In the genomic region with DNA sequence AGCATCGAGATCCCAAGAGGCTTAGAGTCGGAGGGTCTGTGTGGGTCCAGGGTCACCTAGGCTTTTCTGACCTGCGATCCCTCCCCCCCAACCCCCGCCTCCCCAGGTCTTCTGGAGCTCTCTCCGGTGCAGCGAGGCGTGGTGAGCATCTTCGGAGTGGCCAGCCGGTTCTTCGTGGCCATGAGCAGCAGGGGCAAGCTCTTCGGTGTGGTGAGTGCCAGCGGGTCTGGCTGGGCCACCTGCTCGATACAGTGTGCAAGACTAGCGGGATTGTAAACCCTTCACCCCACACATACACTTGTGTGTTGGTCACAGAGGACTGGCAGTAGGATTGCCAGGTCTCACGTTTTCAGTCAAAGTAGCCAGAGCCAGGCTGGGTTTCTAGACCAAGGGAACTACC, we compare ENCODE assay signal across 9 mouse cellular contexts. TPM values are rescaled to one million over a fixed set of nuclear protein-coding genes. Genes with fewer than 3 reads are reported as not detected.
DNase-seq lines count a peak whose midpoint lies in the region; ATAC-seq and TF ChIP-seq lines count a peak whose summit lies in the region.
"Had no signal": no experiment of that assay in that cellular context is flagged by ENCODE, and none has a peak within 500 bp of the region (broad histone marks: within the 10 kb centered on the region; RNA-seq: fewer than 3 reads in every experiment).

No protein-coding gene starts in this region.

- H3K36me3 ChIP-seq in intestine, postnatal 0 days (ENCODE audit: control insufficient read depth, insufficient read depth): no peaks in the 10 kb centered on the region
- H3K36me3 ChIP-seq in stomach, embryonic 15.5 days: no peaks in the 10 kb centered on the region
- H3K36me3 ChIP-seq: liver, embryonic 13.5 days had no signal

- peaks cover 74% of the 10 kb centered on the region for H3K27me3 ChIP-seq in intestine, postnatal 0 days (replicated peaks; ENCODE audit: control insufficient read depth, insufficient read depth, low read length)
- peaks cover 63% of the 10 kb centered on the region for H3K27me3 ChIP-seq in stomach, embryonic 15.5 days (replicated peaks)

- no peak overlapping the region for H3K27ac ChIP-seq in intestine, postnatal 0 days (ENCODE audit: low read depth, low read length)
- no peak overlapping the region for H3K27ac ChIP-seq in stomach, embryonic 15.5 days
- H3K27ac ChIP-seq: liver, embryonic 13.5 days had no signal

- no peak for ATAC-seq in intestine, postnatal 0 days
- ATAC-seq in stomach, embryonic 15.5 days (ENCODE audit: insufficient read depth, low FRiP score, low read depth): no peak

- no peak for TF ChIP-seq CTCF in intestine, postnatal 0 days (IDR thresholded peaks at IDR 0.05; ENCODE audit: low read depth)

- WGBS in intestine, postnatal 0 days: 2% methylated on average over 15 of the region's 15 CpGs
- WGBS in stomach, embryonic 15.5 days: 1% methylated on average over 15 of the region's 15 CpGs

- peak; percentile 12 to 21 for DNase-seq in cerebellum, adult 18-20 months
- no peak for DNase-seq in cerebellum, postnatal 4 days (ENCODE audit: low spot score in 2 of 2)
- peak; percentile 36 for DNase-seq in retina, postnatal 1 day
- no peak for DNase-seq in retina, embryonic 14.5 days (ENCODE audit: low spot score)
- no peak for DNase-seq in urinary bladder, postnatal 10 days (ENCODE audit: low spot score)
- no peak for DNase-seq in layer of hippocampus, adult 9-10 months (ENCODE audit: low spot score)
- DNase-seq: liver, embryonic 13.5 days had no signal

- H3K9me3 ChIP-seq in intestine, postnatal 0 days (ENCODE audit: control insufficient read depth): no peaks in the 10 kb centered on the region
- no peaks in the 10 kb centered on the region for H3K9me3 ChIP-seq in stomach, embryonic 15.5 days
- H3K9me3 ChIP-seq: liver, embryonic 13.5 days had no signal

- no peak overlapping the region for H3K4me2 ChIP-seq in intestine, postnatal 0 days (replicated peaks; ENCODE audit: low read depth)
- H3K4me2 ChIP-seq in stomach, embryonic 15.5 days: peak overlapping the region; percentile 30; the same call in 1 of the 2 replicates
- H3K4me2 ChIP-seq: liver, embryonic 13.5 days had no signal

- no peak overlapping the region for H3K9ac ChIP-seq in intestine, postnatal 0 days (ENCODE audit: low read depth, low read length)
- no peak overlapping the region for H3K9ac ChIP-seq in stomach, embryonic 15.5 days
- H3K9ac ChIP-seq: liver, embryonic 13.5 days had no signal

- peak overlapping the region; percentile 20; the same call in 1 of the 2 replicates for H3K4me3 ChIP-seq in intestine, postnatal 0 days (ENCODE audit: low read depth, low read length)
- H3K4me3 ChIP-seq in stomach, embryonic 15.5 days (replicated peaks): no peak overlapping the region
- H3K4me3 ChIP-seq: liver, embryonic 13.5 days had no signal

- H3K4me1 ChIP-seq in intestine, postnatal 0 days (replicated peaks; ENCODE audit: control insufficient read depth, insufficient read depth, low read length): no peaks in the 10 kb centered on the region
- peaks cover 13% of the 10 kb centered on the region for H3K4me1 ChIP-seq in stomach, embryonic 15.5 days
- H3K4me1 ChIP-seq: liver, embryonic 13.5 days had no signal

RNA-seq across cellular contexts. Expression of a gene that starts 15.0 kb away (rescaled TPM):
- not detected in 2 replicates for polyA plus RNA-seq in intestine, postnatal 0 days (2015; fragmentation: Nextera tagmentation; extraction: Ambion mirVana)
- not detected in 2 replicates for polyA plus RNA-seq in stomach, embryonic 15.5 days (2015; fragmentation: Nextera tagmentation; extraction: Ambion mirVana)
- polyA plus RNA-seq: liver, embryonic 13.5 days had no signal

RNA-seq across cellular contexts. Expression of a gene that starts 24.2 kb away (rescaled TPM):
- polyA plus RNA-seq in intestine, postnatal 0 days (2015; fragmentation: Nextera tagmentation; extraction: Ambion mirVana): not detected in 2 replicates
- not detected in 2 replicates for polyA plus RNA-seq in stomach, embryonic 15.5 days (2015; fragmentation: Nextera tagmentation; extraction: Ambion mirVana)

RNA-seq across cellular contexts. Expression of a gene that starts 34.2 kb away (rescaled TPM):
- polyA plus RNA-seq in intestine, postnatal 0 days (2015; fragmentation: Nextera tagmentation; extraction: Ambion mirVana): 51.7 and 76.9 TPM in 2 replicates
- polyA plus RNA-seq in stomach, embryonic 15.5 days (2015; fragmentation: Nextera tagmentation; extraction: Ambion mirVana): 0.09 and 0.21 TPM in 2 replicates

RNA-seq across cellular contexts. Expression of a gene that starts 52.8 kb away (rescaled TPM):
- 16.2 and 21.1 TPM in 2 replicates for polyA plus RNA-seq in intestine, postnatal 0 days (2015; fragmentation: Nextera tagmentation; extraction: Ambion mirVana)
- 24.2 and 24.6 TPM in 2 replicates for polyA plus RNA-seq in stomach, embryonic 15.5 days (2015; fragmentation: Nextera tagmentation; extraction: Ambion mirVana)

Comparison
In these comparisons a context has a peak if more than half of its experiments do, and no peak if none do; other contexts are left out.
1. DNase-seq: peak in cerebellum, adult 18-20 months (2 of 2) and retina, postnatal 1 day (single experiment); none in cerebellum, postnatal 4 days (0 of 2), retina, embryonic 14.5 days (single experiment), urinary bladder, postnatal 10 days (single experiment) and layer of hippocampus, adult 9-10 months (single experiment).
2. RNA of a gene that starts 34.2 kb away (polyA plus RNA-seq): 51.7 to 76.9 TPM in intestine, postnatal 0 days; 0.09 to 0.21 TPM in stomach, embryonic 15.5 days; every median in the first group is over 10 times any median in the second.